Mouse (Mus musculus) adrenal gland, postnatal 4 days (tissue): ENCODE data around the gene Barx2. TPM values are rescaled to one million over a fixed set of nuclear protein-coding genes. Genes with fewer than 3 reads are reported as not detected.

Experiments
- DNase-seq, 2 experiments: peaks; one replicate each; pipeline ENCODE4 v3.0.0; 2021 to 2022; ENCODE audit warnings: low spot score in 2 of 2, mixed read lengths in 2 of 2
- total RNA-seq, 2 experiments: library from RNA; stranded (reverse); gene quantifications; 2 replicates each; pipeline ENCODE4 v1.2.3; 2021

Barx2 gene
- total RNA-seq, 2 experiments from 2014 or later: 0.28 TPM; not detected in 1

GRCm38 (mm10) chr9:31894775-31895320, 18.4 kb downstream of the Barx2 start:
- DNase-seq: no peak

- no peak for DNase-seq
Observed at GRCm38 (mm10) chr9:31888333-31888732, 24.9 kb downstream of the Barx2 start.

- DNase-seq: no peak
Observed at GRCm38 (mm10) chr9:31886258-31886657, 27.0 kb downstream of the Barx2 start.

- DNase-seq: no peak
Observed at GRCm38 (mm10) chr9:31882376-31882775, 30.9 kb downstream of the Barx2 start.

- no peak for DNase-seq
Observed at GRCm38 (mm10) chr9:31875556-31875955, 37.7 kb downstream of the Barx2 start.

GRCm38 (mm10) chr9:31874236-31874635, 39.0 kb downstream of the Barx2 start:
- DNase-seq: no peak

GRCm38 (mm10) chr9:31871410-31871809, 41.9 kb downstream of the Barx2 start:
- no peak for DNase-seq

GRCm38 (mm10) chr9:31868823-31869460, 44.3 kb downstream of the Barx2 start:
- no peak for DNase-seq

- DNase-seq: no peak
Observed at GRCm38 (mm10) chr9:31863830-31864229, 49.4 kb downstream of the Barx2 start.

GRCm38 (mm10) chr9:31859446-31859845, 53.8 kb downstream of the Barx2 start:
- DNase-seq: no peak

GRCm38 (mm10) chr9:31858720-31859340, 54.4 kb downstream of the Barx2 start:
- DNase-seq: no peak

- DNase-seq: no peak
Observed at GRCm38 (mm10) chr9:31857512-31857911, 55.8 kb downstream of the Barx2 start.

- DNase-seq: no peak
Observed at GRCm38 (mm10) chr9:31856437-31856836, 56.8 kb downstream of the Barx2 start.

- DNase-seq: no peak
Observed at GRCm38 (mm10) chr9:31855668-31856067, 57.6 kb downstream of the Barx2 start.

- no peak for DNase-seq
Observed at GRCm38 (mm10) chr9:31851710-31852109, 61.6 kb downstream of the Barx2 start.

- no peak for DNase-seq
Observed at GRCm38 (mm10) chr9:31850706-31851105, 62.6 kb downstream of the Barx2 start.

GRCm38 (mm10) chr9:31849387-31849786, 63.9 kb downstream of the Barx2 start:
- no peak for DNase-seq

GRCm38 (mm10) chr9:31844614-31845013, 68.6 kb downstream of the Barx2 start:
- no peak for DNase-seq

GRCm38 (mm10) chr9:31841108-31841815, 72.0 kb downstream of the Barx2 start:
- no peak for DNase-seq

GRCm38 (mm10) chr9:31840571-31840970, 72.7 kb downstream of the Barx2 start:
- DNase-seq: no peak

GRCm38 (mm10) chr9:31840037-31840436, 73.2 kb downstream of the Barx2 start:
- no peak for DNase-seq
